Mouse (Mus musculus) kidney, adult 2 months (tissue): ENCODE data around the gene Cyp4f17. TPM values are rescaled to one million over a fixed set of nuclear protein-coding genes. Genes with fewer than 3 reads are reported as not detected.
"Not testable (repeated sequence)": the region's sequence is repeated elsewhere in the genome, so short reads cannot be mapped to it uniquely, and the experiment has no call there.

Experiments used
- DNase-seq: peaks from one replicate; pipeline ENCODE4 v3.0.0; 2021
- H3K27ac ChIP-seq: fragments of 200-500 bp; 2 replicates; pipeline ENCODE4 v1.5.1; 2012; ENCODE audit warnings: low read depth, low read length, control low read depth, inconsistent platforms; ENCODE audit not compliant: insufficient read depth
- H3K27me3 ChIP-seq: fragments of 200-500 bp; replicated peaks from 2 replicates; pipeline ENCODE4 v1.6.1; 2012; ENCODE audit warnings: mild to moderate bottlenecking, moderate library complexity, low read length, inconsistent platforms; ENCODE audit not compliant: control insufficient read depth, insufficient read depth
- H3K36me3 ChIP-seq: fragments of 200-500 bp; 2 replicates; pipeline ENCODE4 v1.6.1; 2012; ENCODE audit warnings: mild to moderate bottlenecking, moderate library complexity, low read length, inconsistent platforms; ENCODE audit not compliant: control insufficient read depth, insufficient read depth
- H3K4me1 ChIP-seq: fragments of 200-500 bp; 2 replicates; pipeline ENCODE4 v1.6.1; 2011; ENCODE audit warnings: low read length; ENCODE audit not compliant: control insufficient read depth, insufficient read depth
- H3K4me3 ChIP-seq: fragments of 200-500 bp; 2 replicates; pipeline ENCODE4 v1.5.1; 2011; ENCODE audit warnings: mild to moderate bottlenecking, low read depth, low read length, control low read depth; ENCODE audit not compliant: insufficient read depth
- CTCF ChIP-seq: fragments of 200-500 bp; conservative IDR thresholded peaks from 2 replicates; pipeline ENCODE4 v1.5.1; 2011; ENCODE audit warnings: low read depth, mild to moderate bottlenecking, control low read depth, low read length, moderate library complexity, mixed read lengths; ENCODE audit not compliant: insufficient read depth, insufficient read length
- POLR2A ChIP-seq: fragments of 200-500 bp; IDR thresholded peaks from one replicate; pipeline ENCODE4 v1.6.1; 2011; ENCODE audit warnings: low read depth, low read length, control low read depth
- WGBS: fragments of 180-500 bp; shearing (Covaris S2); methylation state at CpG from one replicate; pipeline ENCODE4 v1.1.7; 2018; 5-methylcytosine and 5-hydroxymethylcytosine counted together
- polyA plus RNA-seq: library from polyadenylated mRNA; depleted of rRNA; stranded (reverse); fragments of >200 nt; gene quantifications from 2 replicates; pipeline ENCODE4 v1.2.3, GENCODE M21; 2012

Cyp4f17 gene
- polyA plus RNA-seq, 1 experiment = 16.2 TPM

GRCm38 (mm10) chr17:32503111-32503510 is 2.7 kb upstream of the Cyp4f17 start:
- Histone ChIP-seq H3K27ac (no peak overlapping the region), H3K4me3 (no peak overlapping the region), H3K27me3 (no peaks in the 10 kb centered on the region), H3K36me3 (no peaks in the 10 kb centered on the region), H3K4me1 (peaks cover 5% of the 10 kb centered on the region; the same call in 1 of the 2 replicates)
- 44% methylated on average over 2 of the region's 2 CpGs for WGBS
- DNase-seq = peak; percentile 44
- no peak for TF ChIP-seq CTCF
- no peak for TF ChIP-seq POLR2A

- Histone ChIP-seq H3K4me3 (peak overlapping the region; percentile 68), H3K4me1 (peaks cover 5% of the 10 kb centered on the region; the same call in 1 of the 2 replicates), H3K27me3 (no peaks in the 10 kb centered on the region), H3K36me3 (no peaks in the 10 kb centered on the region; the same call in 1 of the 2 replicates), H3K27ac (peak overlapping the region; percentile 34)
- 28% methylated on average over 9 of the region's 9 CpGs for WGBS
- no peak for TF ChIP-seq CTCF
- TF ChIP-seq POLR2A = no peak
- no peak for DNase-seq
These were observed 937 bp downstream of the Cyp4f17 start for GRCm38 (mm10) chr17:32506729-32507245.

DNA sequence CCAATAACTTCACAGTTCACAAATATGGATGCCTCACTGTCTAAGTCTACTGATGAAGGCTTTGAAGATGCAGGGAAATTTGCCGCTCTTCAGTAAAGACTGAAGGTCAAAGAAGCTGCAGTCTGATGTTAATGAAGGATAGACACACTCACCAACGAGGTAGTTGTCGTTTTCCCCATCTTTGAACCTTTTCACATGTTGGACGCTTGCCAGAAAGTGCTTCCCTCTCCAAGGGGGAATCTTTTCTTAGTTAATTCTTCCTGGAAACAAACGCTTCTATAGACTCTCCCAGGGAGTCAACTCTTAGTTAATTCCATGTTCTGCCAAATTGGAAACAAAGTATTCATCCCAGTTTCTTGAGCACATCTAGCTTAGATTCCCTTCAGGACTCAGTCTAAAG is 10.3 kb downstream of the Cyp4f17 start:
- TF ChIP-seq CTCF = no peak
- no peak for TF ChIP-seq POLR2A
- H3K27ac ChIP-seq = no peak overlapping the region
- 73% methylated on average over 5 of the region's 5 CpGs for WGBS
- H3K4me1 ChIP-seq = no peaks in the 10 kb centered on the region
- H3K27me3 ChIP-seq = no peaks in the 10 kb centered on the region
- no peaks in the 10 kb centered on the region; the same call in 1 of the 2 replicates for H3K36me3 ChIP-seq
- no peak overlapping the region for H3K4me3 ChIP-seq
- no peak for DNase-seq

GRCm38 (mm10) chr17:32521981-32522380 is 16.1 kb downstream of the Cyp4f17 start:
- Histone ChIP-seq H3K36me3 (no peaks in the 10 kb centered on the region; the same call in 1 of the 2 replicates), H3K4me3 (no peak overlapping the region), H3K27me3 (no peaks in the 10 kb centered on the region), H3K4me1 (no peaks in the 10 kb centered on the region), H3K27ac (no peak overlapping the region)
- WGBS = 94% methylated on average over 5 of the region's 5 CpGs
- DNase-seq = no peak
- TF ChIP-seq POLR2A (no peak), CTCF (no peak)

GRCm38 (mm10) chr17:32522386-32522785 is 16.5 kb downstream of the Cyp4f17 start:
- Histone ChIP-seq H3K27ac (no peak overlapping the region), H3K27me3 (no peaks in the 10 kb centered on the region), H3K4me3 (no peak overlapping the region), H3K4me1 (no peaks in the 10 kb centered on the region), H3K36me3 (no peaks in the 10 kb centered on the region; the same call in 1 of the 2 replicates)
- DNase-seq = no peak
- TF ChIP-seq CTCF (no peak), POLR2A (no peak)
- 87% methylated on average over 4 of the region's 4 CpGs for WGBS

GRCm38 (mm10) chr17:32522816-32523215 is 17.0 kb downstream of the Cyp4f17 start:
- no peaks in the 10 kb centered on the region for H3K4me1 ChIP-seq
- H3K4me3 ChIP-seq = no peak overlapping the region
- WGBS = 88% methylated on average over 5 of the region's 5 CpGs
- H3K27me3 ChIP-seq = no peaks in the 10 kb centered on the region
- TF ChIP-seq CTCF (no peak), POLR2A (no peak)
- H3K27ac ChIP-seq = no peak overlapping the region
- DNase-seq = no peak
- H3K36me3 ChIP-seq = no peaks in the 10 kb centered on the region; the same call in 1 of the 2 replicates

DNA sequence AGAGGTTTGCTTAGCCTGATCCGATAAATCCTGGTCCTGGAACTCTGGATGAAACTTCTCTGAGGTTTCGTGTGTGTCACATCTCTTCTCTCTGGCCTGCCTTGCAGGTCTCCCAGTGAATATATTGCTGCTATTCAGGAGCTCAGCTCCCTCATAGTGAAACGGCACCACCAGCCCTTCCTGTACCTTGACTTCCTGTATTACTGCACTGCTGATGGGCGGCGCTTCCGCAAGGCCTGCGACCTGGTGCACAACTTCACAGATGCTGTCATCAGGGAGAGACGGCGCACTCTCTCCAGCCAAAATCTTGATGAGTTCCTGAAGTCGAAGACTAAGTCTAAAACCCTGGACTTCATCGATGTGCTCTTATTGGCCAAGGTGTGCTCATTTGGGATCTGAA is 18.0 kb downstream of the Cyp4f17 start:
- 85% methylated on average over 11 of the region's 11 CpGs for WGBS
- no peaks in the 10 kb centered on the region for H3K4me1 ChIP-seq
- no peak for TF ChIP-seq CTCF
- H3K27me3 ChIP-seq = no peaks in the 10 kb centered on the region
- no peak overlapping the region for H3K4me3 ChIP-seq
- H3K36me3 ChIP-seq = no peaks in the 10 kb centered on the region; the same call in 1 of the 2 replicates
- H3K27ac ChIP-seq = no peak overlapping the region
- no peak for DNase-seq

GRCm38 (mm10) chr17:32526341-32526740 is 20.5 kb downstream of the Cyp4f17 start:
- 97% methylated on average over 1 of the region's 1 CpGs for WGBS
- H3K27me3 ChIP-seq, DNase-seq, H3K4me3 ChIP-seq, H3K36me3 ChIP-seq, H3K27ac ChIP-seq, H3K4me1 ChIP-seq: not testable (repeated sequence)
